Mouse (Mus musculus) MEL (cell line): Measurements from ENCODE around the gene Myh7.

Experiments
- CTCF ChIP-seq, 3 experiments: IDR thresholded peaks in 2 of 3; conservative IDR thresholded peaks in 1 of 3; 2 replicates each; pipeline ENCODE4 v1.5.1; 2011 to 2012; ENCODE audit warnings: low read length in 3 of 3, low read depth in 2 of 3, mild to moderate bottlenecking in 2 of 3, improper control_type of control experiment in 1 of 3, inconsistent platforms in 1 of 3, mixed read lengths in 1 of 3, moderate library complexity in 1 of 3; ENCODE audit not compliant: control insufficient read depth in 1 of 3, insufficient read depth in 1 of 3, poor library complexity in 1 of 3, severe bottlenecking in 1 of 3
- NRF1 ChIP-seq: IDR thresholded peaks from 2 replicates; pipeline ENCODE4 v1.6.1; 2014; ENCODE audit warnings: low read depth, mild to moderate bottlenecking, inconsistent platforms, low read length, improper control_type of control experiment, moderate library complexity; ENCODE audit not compliant: poor library complexity, insufficient read depth, severe bottlenecking
- POLR2A ChIP-seq, 2 experiments: IDR thresholded peaks; 2 replicates each; pipeline ENCODE4 v1.6.1; 2011 to 2012; ENCODE audit warnings: low read length in 2 of 2, mild to moderate bottlenecking in 2 of 2, control low read depth in 1 of 2, improper control_type of control experiment in 1 of 2, low read depth in 1 of 2, moderate library complexity in 1 of 2; ENCODE audit not compliant: control insufficient read depth in 1 of 2, insufficient read depth in 1 of 2, poor library complexity in 1 of 2
- RAD21 ChIP-seq: IDR thresholded peaks from 2 replicates; pipeline ENCODE4 v1.6.1; 2011; ENCODE audit warnings: mild to moderate bottlenecking, low read depth, low read length, improper control_type of control experiment
- TAL1 ChIP-seq: IDR thresholded peaks from 2 replicates; pipeline ENCODE4 v1.6.1; 2012; ENCODE audit warnings: mild to moderate bottlenecking, inconsistent platforms, low read length, moderate library complexity, mixed read lengths

DNA sequence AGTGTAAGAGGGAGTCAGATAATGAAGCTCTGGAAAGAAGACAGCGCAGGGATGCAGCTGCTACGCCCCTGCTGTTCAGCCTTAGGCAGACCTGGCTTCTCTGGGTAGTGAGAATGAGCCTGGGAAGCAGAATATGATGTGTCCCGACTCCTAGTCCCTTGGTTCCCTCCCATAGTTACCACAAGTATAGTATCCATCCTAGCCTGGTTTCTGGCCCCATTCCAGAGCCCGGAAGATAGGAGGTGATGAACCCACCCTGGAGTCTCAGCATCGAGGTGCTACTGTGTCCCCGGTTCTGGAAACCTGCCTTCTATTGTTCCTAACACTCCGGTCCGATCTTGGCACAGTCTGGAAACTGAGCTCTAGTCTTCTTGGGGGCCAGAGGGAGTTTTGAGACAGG is 14.0 kb upstream of the Myh7 start:
- TF ChIP-seq RAD21 (no peak), CTCF (IDR thresholded peaks at IDR 0.05 in 2 of 3, conservative IDR thresholded peaks at IDR 0.05 in 1 of 3; ENCODE audit: control insufficient read depth in 1 of 3, insufficient read depth in 1 of 3, low read depth in 2 of 3, low read length in 3 of 3, poor library complexity in 1 of 3, severe bottlenecking in 1 of 3) (no peak), TAL1 (no peak), POLR2A (IDR thresholded peaks at IDR 0.05; ENCODE audit: control insufficient read depth in 1 of 2, insufficient read depth in 1 of 2, low read depth in 1 of 2, low read length in 2 of 2, poor library complexity in 1 of 2) (no peak), NRF1 (no peak)
